Mouse (Mus musculus): ENCODE data around the gene Cdk9. TPM values are rescaled to one million over a fixed set of nuclear protein-coding genes. Genes with fewer than 3 reads are reported as not detected.

The Cdk9 gene
- 88.0 and 98.2 TPM in 2 replicates for polyA plus RNA-seq (2015; fragmentation: Nextera tagmentation; extraction: Ambion mirVana)

GRCm38 (mm10) chr2:32712934-32713817 lies at the start of gene Cdk9:
TSS of gene Cdk9 (minus strand) at chr2:32713076.
- no peaks in the 10 kb centered on the region for H3K27me3 ChIP-seq
- H3K9ac ChIP-seq (replicated peaks) = peak within 1 kb of the TSS; percentile 92
- peaks cover 24% of the 10 kb centered on the region for H3K36me3 ChIP-seq
- H3K4me1 ChIP-seq = peaks cover 21% of the 10 kb centered on the region
- H3K4me3 ChIP-seq = peak within 1 kb of the TSS; percentile 99
- peak; percentile 87 for ATAC-seq (replicated peaks)
- H3K27ac ChIP-seq (replicated peaks) = peak within 1 kb of the TSS; percentile 100
- WGBS = under 1% methylated on average over 60 of the region's 79 CpGs
- no peaks in the 10 kb centered on the region for H3K9me3 ChIP-seq
- H3K4me2 ChIP-seq (replicated peaks) = peak within 1 kb of the TSS; percentile 96

DNA sequence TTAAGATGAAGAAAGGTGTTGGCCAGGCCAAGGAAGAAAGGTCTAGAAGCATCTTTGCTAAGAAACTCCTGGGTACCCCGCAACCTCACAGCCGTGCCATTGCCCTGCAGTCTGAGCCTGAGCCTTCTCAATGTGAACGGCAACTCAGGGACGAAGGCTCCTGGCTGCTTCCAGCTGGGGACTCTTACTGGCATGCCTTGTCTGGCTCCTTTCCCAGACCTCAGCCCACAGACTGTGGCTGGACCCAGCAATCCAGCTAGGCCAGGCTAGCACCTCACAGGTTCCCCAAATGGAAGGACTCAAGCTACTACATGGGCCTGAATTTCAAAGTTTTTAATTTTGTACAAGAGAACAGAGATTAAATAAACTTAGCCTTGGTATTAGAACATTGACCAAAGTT lies 49.0 kb upstream of the Cdk9 start:
- Histone ChIP-seq H3K9ac (replicated peaks) (no peak overlapping the region), H3K27me3 (no peaks in the 10 kb centered on the region), H3K27ac (replicated peaks) (no peak overlapping the region), H3K4me3 (no peak overlapping the region), H3K4me2 (replicated peaks) (no peak overlapping the region), H3K4me1 (peaks cover 21% of the 10 kb centered on the region), H3K36me3 (peaks cover 28% of the 10 kb centered on the region), H3K9me3 (no peaks in the 10 kb centered on the region)
- no peak for ATAC-seq (replicated peaks)
- 92% methylated on average over 4 of the region's 4 CpGs for WGBS

- Histone ChIP-seq H3K9ac (replicated peaks) (no peak overlapping the region), H3K4me1 (peaks cover 24% of the 10 kb centered on the region), H3K9me3 (no peaks in the 10 kb centered on the region), H3K36me3 (peaks cover 28% of the 10 kb centered on the region), H3K4me3 (no peak overlapping the region), H3K27me3 (no peaks in the 10 kb centered on the region), H3K4me2 (replicated peaks) (no peak overlapping the region), H3K27ac (replicated peaks) (no peak overlapping the region)
- ATAC-seq (replicated peaks) = no peak
- WGBS = 87% methylated on average over 14 of the region's 14 CpGs
Observed at GRCm38 (mm10) chr2:32761361-32761760, 48.5 kb upstream of the Cdk9 start.

GRCm38 (mm10) chr2:32759001-32759400 lies 46.1 kb upstream of the Cdk9 start:
- H3K9ac ChIP-seq (replicated peaks) = no peak overlapping the region
- 0 out of 2 replicates have a peak overlapping the region, but pooled peaks have one; percentile 13 for H3K27ac ChIP-seq (replicated peaks)
- H3K4me2 ChIP-seq (replicated peaks) = no peak overlapping the region
- no peak overlapping the region for H3K4me3 ChIP-seq
- peaks cover 24% of the 10 kb centered on the region for H3K4me1 ChIP-seq
- peaks cover 37% of the 10 kb centered on the region for H3K36me3 ChIP-seq
- no peaks in the 10 kb centered on the region for H3K27me3 ChIP-seq
- no peak for ATAC-seq (replicated peaks)
- no peaks in the 10 kb centered on the region for H3K9me3 ChIP-seq
- 75% methylated on average over 2 of the region's 2 CpGs for WGBS

GRCm38 (mm10) chr2:32758503-32758902 lies 45.6 kb upstream of the Cdk9 start:
- H3K27me3 ChIP-seq = no peaks in the 10 kb centered on the region
- peaks cover 24% of the 10 kb centered on the region for H3K4me1 ChIP-seq
- no peak overlapping the region for H3K4me3 ChIP-seq
- no peak for ATAC-seq (replicated peaks)
- 0 out of 2 replicates have a peak overlapping the region, but pooled peaks have one; percentile 13 for H3K27ac ChIP-seq (replicated peaks)
- H3K4me2 ChIP-seq (replicated peaks) = no peak overlapping the region
- WGBS = 87% methylated on average over 8 of the region's 8 CpGs
- H3K9ac ChIP-seq (replicated peaks) = no peak overlapping the region
- peaks cover 40% of the 10 kb centered on the region for H3K36me3 ChIP-seq
- no peaks in the 10 kb centered on the region for H3K9me3 ChIP-seq

DNA sequence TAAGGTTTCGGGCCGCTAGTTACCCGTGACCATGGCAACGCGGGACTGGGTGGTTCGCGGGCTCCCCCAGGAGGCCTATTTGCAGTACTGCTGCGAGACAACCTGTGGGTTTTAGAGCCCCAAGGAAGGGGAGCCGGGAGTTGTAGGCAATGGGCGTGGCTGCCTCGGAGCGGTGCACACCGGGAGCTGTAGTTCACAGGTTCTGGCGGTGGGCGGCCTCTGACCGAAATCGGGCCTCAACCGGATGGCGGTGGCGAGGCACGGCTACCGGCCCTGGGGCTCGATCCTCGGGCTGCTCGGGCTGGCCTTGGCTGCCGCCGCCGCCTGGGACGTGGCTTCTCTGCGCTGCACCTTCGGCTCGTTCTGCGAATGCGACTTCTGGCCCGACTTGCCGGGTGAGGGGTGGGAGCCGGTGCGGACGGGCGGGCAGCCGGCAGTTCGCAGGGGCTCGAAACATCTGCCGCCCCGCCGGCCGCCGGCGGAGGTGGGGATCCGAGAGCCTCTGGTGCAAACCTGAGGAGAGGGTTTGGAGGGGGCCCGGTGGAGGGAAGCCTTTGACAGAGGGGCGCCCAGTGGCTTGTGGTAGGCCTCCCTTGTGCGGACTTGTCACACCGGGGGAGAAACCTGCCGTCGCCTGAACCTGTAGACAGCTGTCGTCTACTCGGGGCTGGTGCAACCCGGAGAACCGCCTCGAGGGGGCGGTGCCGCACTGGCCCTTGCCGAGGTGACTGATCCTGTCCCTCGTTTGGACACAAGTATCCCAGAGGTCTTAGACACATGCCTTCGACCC lies 44.4 kb upstream of the Cdk9 start, which contains the start of gene Tor2a:
Gene Tor2a (plus strand): TSS at position 179 of the 790 bp plus-strand sequence.
- Histone ChIP-seq H3K27me3 (no peaks in the 10 kb centered on the region), H3K4me3 (peak within 1 kb of the TSS; percentile 86), H3K9ac (replicated peaks) (peak within 1 kb of the TSS; percentile 95), H3K36me3 (peaks cover 37% of the 10 kb centered on the region), H3K4me1 (peaks cover 24% of the 10 kb centered on the region), H3K9me3 (no peaks in the 10 kb centered on the region), H3K27ac (replicated peaks) (peak within 1 kb of the TSS; percentile 92), H3K4me2 (replicated peaks) (peak within 1 kb of the TSS; percentile 60)
- under 1% methylated on average over 63 of the region's 66 CpGs for WGBS
- ATAC-seq (replicated peaks) = peak; percentile 94

- WGBS = 31% methylated on average over 6 of the region's 6 CpGs
- Histone ChIP-seq H3K4me1 (peaks cover 24% of the 10 kb centered on the region), H3K36me3 (peaks cover 33% of the 10 kb centered on the region), H3K9ac (replicated peaks) (no peak overlapping the region), H3K4me2 (replicated peaks) (peak overlapping the region; percentile 21; the same call in 1 of the 2 replicates), H3K27ac (replicated peaks) (no peak overlapping the region), H3K27me3 (no peaks in the 10 kb centered on the region), H3K4me3 (peak overlapping the region; percentile 86), H3K9me3 (no peaks in the 10 kb centered on the region)
- ATAC-seq (replicated peaks) = peak; percentile 46
Observed at GRCm38 (mm10) chr2:32756674-32757055, 43.8 kb upstream of the Cdk9 start.

GRCm38 (mm10) chr2:32752181-32752580 lies 39.3 kb upstream of the Cdk9 start:
- peaks cover 16% of the 10 kb centered on the region for H3K4me1 ChIP-seq
- no peak overlapping the region for H3K27ac ChIP-seq (replicated peaks)
- no peak overlapping the region for H3K4me3 ChIP-seq
- H3K9me3 ChIP-seq = no peaks in the 10 kb centered on the region
- H3K36me3 ChIP-seq = peaks cover 43% of the 10 kb centered on the region
- no peak overlapping the region for H3K9ac ChIP-seq (replicated peaks)
- WGBS = 61% methylated on average over 10 of the region's 10 CpGs
- H3K27me3 ChIP-seq = no peaks in the 10 kb centered on the region
- no peak overlapping the region for H3K4me2 ChIP-seq (replicated peaks)
- no peak for ATAC-seq (replicated peaks)

DNA sequence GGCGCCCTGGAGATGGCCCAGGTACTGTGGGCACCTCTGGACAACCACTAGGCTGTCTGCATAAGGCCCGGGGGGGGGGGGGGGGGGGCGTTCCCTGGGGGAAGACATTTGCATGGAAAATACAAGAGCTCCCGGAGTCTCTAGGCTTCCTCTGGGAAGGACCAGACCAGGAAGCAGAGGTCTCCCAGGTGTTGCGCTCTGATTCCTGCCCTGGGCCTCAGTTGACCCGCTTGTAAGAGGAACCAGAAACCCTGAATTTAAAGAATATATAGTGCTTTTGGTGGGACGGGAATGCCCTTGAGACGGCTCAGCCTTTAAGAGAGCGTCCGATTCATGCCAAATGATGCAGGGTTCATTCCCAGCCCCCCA lies 38.8 kb upstream of the Cdk9 start:
- H3K9me3 ChIP-seq = no peaks in the 10 kb centered on the region
- peak overlapping the region; percentile 26 for H3K4me3 ChIP-seq
- H3K27me3 ChIP-seq = no peaks in the 10 kb centered on the region
- H3K4me1 ChIP-seq = peaks cover 14% of the 10 kb centered on the region
- ATAC-seq (replicated peaks) = no peak
- H3K4me2 ChIP-seq (replicated peaks) = peak overlapping the region; percentile 41
- no peak overlapping the region for H3K9ac ChIP-seq (replicated peaks)
- H3K27ac ChIP-seq (replicated peaks) = no peak overlapping the region
- H3K36me3 ChIP-seq = peaks cover 48% of the 10 kb centered on the region
- 21% methylated on average over 10 of the region's 10 CpGs for WGBS

- Histone ChIP-seq H3K4me2 (replicated peaks) (peak overlapping the region; percentile 41), H3K27ac (replicated peaks) (no peak overlapping the region), H3K4me3 (peak overlapping the region; percentile 26), H3K4me1 (peaks cover 13% of the 10 kb centered on the region), H3K36me3 (peaks cover 54% of the 10 kb centered on the region), H3K27me3 (no peaks in the 10 kb centered on the region), H3K9ac (replicated peaks) (0 out of 2 replicates have a peak overlapping the region, but pooled peaks have one; percentile 21), H3K9me3 (no peaks in the 10 kb centered on the region)
- 9% methylated on average over 31 of the region's 31 CpGs for WGBS
- ATAC-seq (replicated peaks) = peak; percentile 70
Observed at GRCm38 (mm10) chr2:32750887-32751664, 38.2 kb upstream of the Cdk9 start.

DNA sequence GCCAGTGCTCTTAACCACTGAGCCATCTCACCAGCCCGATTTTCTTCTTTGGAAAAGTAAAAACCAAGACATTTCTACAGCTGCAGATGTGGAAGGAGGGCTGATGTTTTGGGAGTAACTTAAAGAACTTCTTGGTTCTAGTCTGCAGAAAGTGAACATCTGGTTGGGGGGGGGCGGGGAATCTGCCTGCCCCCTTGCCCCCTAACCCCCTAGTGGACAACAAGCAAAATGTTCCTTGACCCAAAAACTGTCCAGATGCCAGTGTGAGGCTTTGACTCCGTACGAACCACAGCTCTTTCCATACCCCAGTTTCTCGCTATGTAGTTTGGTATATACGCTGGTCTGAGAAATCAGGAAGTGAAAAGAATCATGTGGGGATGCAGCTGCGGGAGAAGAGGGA lies 37.3 kb upstream of the Cdk9 start:
- Histone ChIP-seq H3K27me3 (no peaks in the 10 kb centered on the region), H3K36me3 (peaks cover 62% of the 10 kb centered on the region), H3K27ac (replicated peaks) (no peak overlapping the region), H3K4me1 (peaks cover 13% of the 10 kb centered on the region), H3K9me3 (no peaks in the 10 kb centered on the region), H3K9ac (replicated peaks) (no peak overlapping the region), H3K4me3 (no peak overlapping the region), H3K4me2 (replicated peaks) (no peak overlapping the region)
- no peak for ATAC-seq (replicated peaks)
- WGBS = 75% methylated on average over 7 of the region's 7 CpGs

All from forebrain, embryonic 15.5 days (tissue).